Mouse (Mus musculus) embryonic facial prominence, embryonic 11.5 days (tissue): ENCODE data around the gene Ifi27. TPM values are rescaled to one million over a fixed set of nuclear protein-coding genes. Genes with fewer than 3 reads are reported as not detected.

Experiments used
- ATAC-seq: fragments of 200-750 bp; cut with Nextera tagmentation; replicated peaks from 2 replicates; pipeline ENCODE4 v1.8.0; 2017; ENCODE audit warnings: low read depth; ENCODE audit not compliant: insufficient number of reproducible peaks, low FRiP score, low TSS enrichment
- DNase-seq: peaks from one replicate; pipeline ENCODE4 v3.0.0-alpha.2; 2015; ENCODE audit warnings: low spot score
- H3K27ac ChIP-seq: fragments of 300-500 bp; sonication (generic); replicated peaks from 2 replicates; pipeline ENCODE4 v1.5.1; 2014; ENCODE audit warnings: mild to moderate bottlenecking, low read depth, low read length, control low read depth
- H3K27me3 ChIP-seq: fragments of 300-500 bp; sonication (generic); 2 replicates; pipeline ENCODE4 v1.6.1; 2014; ENCODE audit warnings: mild to moderate bottlenecking, low read length, moderate library complexity, mixed read lengths; ENCODE audit not compliant: control insufficient read depth, insufficient read depth
- H3K36me3 ChIP-seq: fragments of 300-500 bp; sonication (generic); replicated peaks from 2 replicates; pipeline ENCODE4 v1.6.1; 2014; ENCODE audit warnings: low read depth, mild to moderate bottlenecking, low read length, moderate library complexity, mixed read lengths; ENCODE audit not compliant: control insufficient read depth, insufficient read depth
- H3K4me1 ChIP-seq: fragments of 300-500 bp; sonication (generic); 2 replicates; pipeline ENCODE4 v1.6.1; 2014; ENCODE audit warnings: low read length, mixed read lengths; ENCODE audit not compliant: control insufficient read depth, insufficient read depth
- H3K4me2 ChIP-seq: fragments of 300-500 bp; sonication (generic); 2 replicates; pipeline ENCODE4 v1.6.1; 2014; ENCODE audit warnings: low read depth, mild to moderate bottlenecking, control low read depth, low read length, moderate library complexity
- H3K4me3 ChIP-seq: fragments of 300-500 bp; sonication (generic); 2 replicates; pipeline ENCODE4 v1.5.1; 2014; ENCODE audit warnings: low read depth, low read length, control low read depth
- H3K9ac ChIP-seq: fragments of 300-500 bp; sonication (generic); replicated peaks from 2 replicates; pipeline ENCODE4 v1.6.1; 2014; ENCODE audit warnings: mild to moderate bottlenecking, control low read depth, low read length
- H3K9me3 ChIP-seq: fragments of 300-500 bp; sonication (generic); replicated peaks from 2 replicates; pipeline ENCODE4 v1.6.1; 2016; ENCODE audit warnings: mild to moderate bottlenecking, low read length, inconsistent platforms, mixed read lengths; ENCODE audit not compliant: control insufficient read depth
- WGBS: fragments of 180-500 bp; shearing (Covaris S2); extraction: QIAGEN DNeasy Blood & Tissue Kit; methylation state at CpG from one replicate; pipeline ENCODE4 v1.1.7; 2014; 5-methylcytosine and 5-hydroxymethylcytosine counted together
- polyA plus RNA-seq: library from polyadenylated mRNA; unstranded; fragments of >200 nt; fragmentation: Nextera tagmentation; extraction: Ambion mirVana; gene quantifications from 2 replicates; pipeline ENCODE4 v1.2.1, GENCODE M21; 2014

The Ifi27 gene
- polyA plus RNA-seq, 1 experiment from 2014 or later = 3.7 TPM

DNA sequence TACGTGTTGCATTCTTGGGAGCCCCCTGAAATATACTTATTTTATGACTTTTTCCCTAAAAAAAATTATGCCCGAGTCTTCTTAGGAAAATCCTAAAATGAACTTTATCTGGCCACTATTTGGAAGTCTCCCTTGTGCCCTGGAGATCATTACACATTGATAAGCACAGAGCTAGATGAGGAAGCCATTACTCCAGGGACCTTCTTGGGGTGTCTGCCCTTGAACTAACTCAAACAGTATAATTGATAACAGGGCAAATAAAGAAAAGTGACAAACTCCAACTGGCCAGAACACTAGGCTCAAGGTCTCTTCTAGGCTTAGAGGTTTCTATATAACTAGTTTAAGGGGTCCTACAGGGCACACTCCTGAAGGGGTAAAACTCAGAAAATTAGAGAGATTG, 53.7 kb downstream of the Ifi27 start:
- no peak for ATAC-seq
- no peak for DNase-seq

More for the DNA sequence above, 53.7 kb downstream of the Ifi27 start:
- no peaks in the 10 kb centered on the region for H3K36me3 ChIP-seq
- no peak overlapping the region for H3K4me3 ChIP-seq
- 79% methylated on average over 2 of the region's 2 CpGs for WGBS
- no peak overlapping the region for H3K4me2 ChIP-seq
- H3K4me1 ChIP-seq = no peaks in the 10 kb centered on the region
- no peak overlapping the region for H3K27ac ChIP-seq
- H3K9me3 ChIP-seq = no peaks in the 10 kb centered on the region
- H3K27me3 ChIP-seq = no peaks in the 10 kb centered on the region
- H3K9ac ChIP-seq = no peak overlapping the region

Other genes with a start within 250 kb of the Ifi27 start
- gene Prima1, start 192.1 kb upstream of the Ifi27 start, polyA plus RNA-seq = 0.32 and 0.50 TPM in 2 replicates
- gene Fam181a, start 123.2 kb upstream of the Ifi27 start, polyA plus RNA-seq = 4.5 and 5.1 TPM in 2 replicates
- 0.92 and 1.2 TPM in 2 replicates for gene Asb2, start 78.2 kb upstream of the Ifi27 start, polyA plus RNA-seq
- gene Otub2, start 45.5 kb upstream of the Ifi27 start, polyA plus RNA-seq = 12.2 and 12.5 TPM in 2 replicates
- 0.42 and 0.43 TPM in 2 replicates for gene 9330161L09Rik, start 26.4 kb upstream of the Ifi27 start, polyA plus RNA-seq
- 114 TPM in 2 replicates for gene Ddx24, start 8.4 kb upstream of the Ifi27 start, polyA plus RNA-seq
- 0.70 and 2.1 TPM in 2 replicates for gene Ifi27l2a, start 9.5 kb downstream of the Ifi27 start, polyA plus RNA-seq
- gene Ifi27l2b, start 23.0 kb downstream of the Ifi27 start, polyA plus RNA-seq = not detected in 2 replicates
- gene Ppp4r4, start 98.1 kb downstream of the Ifi27 start, polyA plus RNA-seq = 2.2 and 2.6 TPM in 2 replicates
- 0.14 TPM in 1 of 2 replicates, not detected in the other for gene Serpina10, start 197.2 kb downstream of the Ifi27 start, polyA plus RNA-seq
- 0.43 and 0.55 TPM in 2 replicates for gene Serpina6, start 223.0 kb downstream of the Ifi27 start, polyA plus RNA-seq
- not detected in 2 replicates for gene Serpina16, start 241.9 kb downstream of the Ifi27 start, polyA plus RNA-seq